Mouse (Mus musculus): Measurements from ENCODE around the gene Gm20683. TPM values are rescaled to one million over a fixed set of nuclear protein-coding genes. Genes with fewer than 3 reads are reported as not detected.

The Gm20683 gene
- polyA plus RNA-seq, 1 experiment from 2014 or later = 1.6 TPM

DNA sequence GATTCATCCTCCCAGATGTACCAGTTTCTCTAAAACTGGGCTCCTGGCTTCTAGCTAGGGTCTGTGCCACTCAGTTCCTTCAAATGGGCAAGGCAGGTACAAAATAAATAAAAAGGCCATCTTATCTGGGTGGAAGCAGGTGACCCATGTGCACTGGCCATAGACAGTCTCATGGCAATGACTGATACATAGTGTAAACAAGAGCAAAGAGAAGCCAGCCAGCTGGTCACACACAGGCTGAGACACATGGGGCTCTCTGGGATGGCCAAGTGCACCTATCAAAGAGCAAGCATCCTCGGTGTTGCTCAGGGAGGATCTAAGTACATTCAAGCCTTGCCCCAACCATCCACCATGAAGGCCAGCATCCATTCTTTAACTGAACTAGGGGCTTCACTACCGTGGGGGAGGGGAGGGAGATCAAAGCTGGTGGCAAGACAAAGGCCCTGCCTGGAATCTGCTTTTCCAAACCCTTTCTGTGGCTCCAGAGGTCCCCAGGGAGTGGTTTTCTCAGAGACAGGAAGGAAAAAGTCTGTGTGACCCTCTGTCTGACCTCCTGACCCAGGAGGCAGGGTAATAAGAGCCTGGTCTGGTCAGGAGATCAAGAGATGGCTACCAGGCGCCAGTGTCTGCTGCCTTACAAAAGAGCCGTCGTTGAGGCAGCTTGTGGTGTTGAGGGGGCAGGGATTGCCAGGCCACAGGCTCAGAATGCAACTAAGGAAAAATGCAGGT, 39.5 kb upstream of the Gm20683 start:
- 15% methylated on average over 5 of the region's 5 CpGs for WGBS
- Histone ChIP-seq H3K4me2 (ENCODE audit: low read length) (no peak overlapping the region), H3K4me1 (replicated peaks; ENCODE audit: control insufficient read depth, insufficient read depth, low read length) (peaks cover 10% of the 10 kb centered on the region), H3K36me3 (ENCODE audit: control insufficient read depth, insufficient read depth, low read length) (peaks cover 56% of the 10 kb centered on the region), H3K27me3 (replicated peaks; ENCODE audit: control insufficient read depth, insufficient read depth, low read length) (no peaks in the 10 kb centered on the region), H3K9me3 (ENCODE audit: control insufficient read depth, low read length) (no peaks in the 10 kb centered on the region), H3K27ac (ENCODE audit: low read depth) (no peak overlapping the region), H3K4me3 (ENCODE audit: low read depth, low read length) (no peak overlapping the region), H3K9ac (ENCODE audit: low read length) (no peak overlapping the region)
- no peak for DNase-seq (ENCODE audit: low spot score)
- ATAC-seq (replicated peaks; ENCODE audit: low FRiP score, low TSS enrichment, low read depth) = no peak

DNA sequence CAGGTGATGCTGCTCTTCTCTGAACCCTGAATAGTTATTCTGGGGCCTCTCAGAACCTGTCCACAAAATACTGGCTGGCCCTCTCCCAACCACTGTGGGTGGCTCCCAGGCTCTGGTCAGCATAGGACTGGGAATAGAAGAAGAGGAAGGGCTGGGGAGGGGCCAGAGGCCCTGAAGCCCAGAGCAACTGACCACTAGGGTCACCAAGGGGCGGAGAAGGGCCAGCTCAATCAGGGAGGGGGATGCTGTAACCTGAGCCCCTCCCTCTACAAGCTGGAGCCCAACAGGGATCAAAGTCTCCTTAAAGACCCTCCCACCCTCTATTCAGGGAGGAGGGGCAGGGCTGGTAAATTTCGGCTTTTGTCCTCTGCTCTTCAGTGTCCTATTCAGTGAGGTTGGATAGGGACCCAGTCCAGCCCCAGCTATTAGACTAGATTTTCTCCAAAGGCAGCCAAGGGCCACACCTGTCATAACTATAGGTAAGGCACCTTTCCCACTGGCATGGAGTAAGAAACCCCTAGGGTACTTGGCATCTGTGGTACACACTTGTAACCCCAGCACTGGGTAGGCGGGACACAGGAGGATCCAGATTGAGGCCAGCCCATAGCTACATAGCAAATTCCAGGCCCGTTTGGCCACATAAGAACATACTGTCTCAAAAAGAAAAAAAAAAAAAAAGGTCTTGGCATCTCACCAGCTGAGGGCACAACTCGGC, 38.8 kb upstream of the Gm20683 start, which contains the start of gene Wfikkn1:
TSS of gene Wfikkn1 (minus strand) at position 663 of the 715 bp plus-strand sequence.
- DNase-seq (ENCODE audit: low spot score) = no peak
- Histone ChIP-seq H3K4me2 (ENCODE audit: low read length) (no peak within 1 kb of the TSS), H3K36me3 (ENCODE audit: control insufficient read depth, insufficient read depth, low read length) (peaks cover 56% of the 10 kb centered on the region), H3K4me1 (replicated peaks; ENCODE audit: control insufficient read depth, insufficient read depth, low read length) (peaks cover 14% of the 10 kb centered on the region), H3K4me3 (ENCODE audit: low read depth, low read length) (no peak within 1 kb of the TSS), H3K27me3 (replicated peaks; ENCODE audit: control insufficient read depth, insufficient read depth, low read length) (no peaks in the 10 kb centered on the region), H3K27ac (ENCODE audit: low read depth) (no peak within 1 kb of the TSS), H3K9ac (ENCODE audit: low read length) (no peak within 1 kb of the TSS), H3K9me3 (ENCODE audit: control insufficient read depth, low read length) (no peaks in the 10 kb centered on the region)
- WGBS = 39% methylated on average over 5 of the region's 5 CpGs
- ATAC-seq (replicated peaks; ENCODE audit: low FRiP score, low TSS enrichment, low read depth) = no peak

DNA sequence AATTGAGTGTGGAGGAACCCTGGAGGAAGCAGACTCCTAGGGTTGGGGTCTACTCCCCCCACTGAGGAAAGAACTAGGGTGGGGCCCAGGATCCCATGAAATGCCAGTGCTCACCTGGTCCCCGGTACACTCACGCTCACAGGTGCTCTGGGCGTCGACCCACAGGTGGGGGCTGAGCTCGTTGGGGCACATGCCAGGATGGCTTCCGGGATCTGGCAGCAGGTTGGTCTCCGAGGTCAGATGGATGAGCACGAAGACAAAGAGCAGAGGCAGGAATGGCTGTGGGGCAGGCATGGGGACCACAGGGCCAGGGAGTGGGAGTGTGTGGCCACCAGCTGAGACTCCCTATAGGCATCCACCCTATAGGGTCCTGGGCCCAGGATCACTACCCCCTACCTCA, 38.2 kb upstream of the Gm20683 start:
- ATAC-seq (replicated peaks; ENCODE audit: low FRiP score, low TSS enrichment, low read depth) = no peak
- WGBS = 79% methylated on average over 8 of the region's 8 CpGs
- no peak overlapping the region for H3K4me2 ChIP-seq (ENCODE audit: low read length)
- H3K4me3 ChIP-seq (ENCODE audit: low read depth, low read length) = no peak overlapping the region
- H3K9ac ChIP-seq (ENCODE audit: low read length) = no peak overlapping the region
- H3K36me3 ChIP-seq (ENCODE audit: control insufficient read depth, insufficient read depth, low read length) = peaks cover 51% of the 10 kb centered on the region
- H3K4me1 ChIP-seq (replicated peaks; ENCODE audit: control insufficient read depth, insufficient read depth, low read length) = peaks cover 14% of the 10 kb centered on the region
- DNase-seq (ENCODE audit: low spot score) = no peak
- H3K9me3 ChIP-seq (ENCODE audit: control insufficient read depth, low read length) = no peaks in the 10 kb centered on the region
- H3K27me3 ChIP-seq (replicated peaks; ENCODE audit: control insufficient read depth, insufficient read depth, low read length) = no peaks in the 10 kb centered on the region
- no peak overlapping the region for H3K27ac ChIP-seq (ENCODE audit: low read depth)

DNA sequence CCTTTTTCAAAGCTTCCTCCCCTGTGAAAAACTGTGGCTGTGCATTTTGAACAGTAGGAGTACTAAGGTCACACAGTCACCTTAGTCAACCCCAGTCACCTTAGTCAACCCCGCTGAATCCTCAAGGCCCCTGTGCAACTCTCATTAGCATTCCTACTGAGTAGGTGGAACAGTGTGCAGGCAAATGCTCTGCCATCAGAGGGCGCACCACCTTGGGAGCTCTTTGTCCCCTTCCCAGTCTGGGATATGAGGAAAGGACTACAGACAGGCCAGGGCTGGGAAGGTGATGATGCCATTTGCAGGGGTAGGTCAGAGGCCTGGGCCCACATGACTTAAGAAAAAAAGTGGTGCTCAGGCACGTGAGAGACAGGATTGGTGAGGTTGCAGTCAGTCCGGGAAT, 37.7 kb upstream of the Gm20683 start:
- ATAC-seq (replicated peaks; ENCODE audit: low FRiP score, low TSS enrichment, low read depth) (no peak), DNase-seq (ENCODE audit: low spot score) (no peak)
- H3K27me3 ChIP-seq (replicated peaks; ENCODE audit: control insufficient read depth, insufficient read depth, low read length) = no peaks in the 10 kb centered on the region
- no peak overlapping the region for H3K27ac ChIP-seq (ENCODE audit: low read depth)
- 56% methylated on average over 4 of the region's 4 CpGs for WGBS
- H3K4me3 ChIP-seq (ENCODE audit: low read depth, low read length) = no peak overlapping the region
- peaks cover 46% of the 10 kb centered on the region for H3K36me3 ChIP-seq (ENCODE audit: control insufficient read depth, insufficient read depth, low read length)
- H3K9me3 ChIP-seq (ENCODE audit: control insufficient read depth, low read length) = no peaks in the 10 kb centered on the region
- H3K4me1 ChIP-seq (replicated peaks; ENCODE audit: control insufficient read depth, insufficient read depth, low read length) = peaks cover 14% of the 10 kb centered on the region
- no peak overlapping the region for H3K4me2 ChIP-seq (ENCODE audit: low read length)
- no peak overlapping the region for H3K9ac ChIP-seq (ENCODE audit: low read length)

- Histone ChIP-seq H3K27ac (ENCODE audit: low read depth) (no peak overlapping the region), H3K36me3 (ENCODE audit: control insufficient read depth, insufficient read depth, low read length) (peaks cover 40% of the 10 kb centered on the region), H3K4me2 (ENCODE audit: low read length) (no peak overlapping the region), H3K27me3 (replicated peaks; ENCODE audit: control insufficient read depth, insufficient read depth, low read length) (no peaks in the 10 kb centered on the region), H3K4me3 (ENCODE audit: low read depth, low read length) (no peak overlapping the region), H3K9ac (ENCODE audit: low read length) (no peak overlapping the region), H3K9me3 (ENCODE audit: control insufficient read depth, low read length) (no peaks in the 10 kb centered on the region), H3K4me1 (replicated peaks; ENCODE audit: control insufficient read depth, insufficient read depth, low read length) (peaks cover 18% of the 10 kb centered on the region)
- ATAC-seq (replicated peaks; ENCODE audit: low FRiP score, low TSS enrichment, low read depth) = no peak
- WGBS = 94% methylated on average over 19 of the region's 19 CpGs
- no peak for DNase-seq (ENCODE audit: low spot score)
These were observed 37.1 kb upstream of the Gm20683 start for GRCm38 (mm10) chr17:25878611-25879180.

DNA sequence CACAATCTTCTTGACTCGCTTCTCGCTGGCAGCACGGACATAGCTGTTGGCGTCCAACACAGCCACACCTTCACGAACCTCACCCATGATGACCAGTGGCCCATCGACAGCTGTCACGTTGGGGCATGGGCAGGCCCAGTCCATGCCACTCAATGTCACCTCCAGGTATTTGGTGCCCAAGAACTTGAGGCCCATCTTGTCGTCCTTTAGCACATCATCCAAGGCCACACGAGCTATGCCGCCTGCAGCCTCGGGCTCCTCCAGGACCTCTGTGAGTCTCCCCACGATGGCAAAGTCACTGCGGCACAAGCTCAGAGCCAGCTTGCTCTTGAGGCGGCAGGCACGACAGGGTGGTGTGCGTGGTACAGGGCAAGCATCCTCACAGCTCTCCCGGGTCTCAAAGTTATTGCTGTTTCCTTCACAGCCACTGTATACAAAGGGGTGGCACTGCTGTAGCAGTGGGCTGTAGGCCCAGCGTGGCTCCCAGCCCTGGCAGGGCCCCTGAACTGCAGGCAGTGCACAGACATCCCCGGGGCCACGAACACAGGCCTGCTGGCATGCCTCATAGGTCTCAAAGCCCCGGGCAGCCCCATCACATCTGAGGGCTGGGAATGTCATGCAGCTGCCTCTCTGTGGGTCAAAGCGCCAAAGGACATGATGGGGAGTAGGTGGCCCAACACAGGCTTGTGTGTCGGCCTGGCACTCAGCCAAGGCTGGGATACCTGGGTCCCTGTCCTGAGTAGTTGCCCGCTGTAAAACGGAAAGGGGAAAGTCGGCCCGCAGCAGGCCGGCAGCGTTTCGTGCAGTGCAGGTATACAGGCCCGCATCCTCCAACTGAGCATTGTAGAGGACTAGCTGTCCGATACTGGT, 36.4 kb upstream of the Gm20683 start:
- no peak overlapping the region for H3K9ac ChIP-seq (ENCODE audit: low read length)
- H3K27ac ChIP-seq (ENCODE audit: low read depth) = no peak overlapping the region
- peaks cover 18% of the 10 kb centered on the region for H3K4me1 ChIP-seq (replicated peaks; ENCODE audit: control insufficient read depth, insufficient read depth, low read length)
- no peaks in the 10 kb centered on the region for H3K27me3 ChIP-seq (replicated peaks; ENCODE audit: control insufficient read depth, insufficient read depth, low read length)
- no peaks in the 10 kb centered on the region for H3K9me3 ChIP-seq (ENCODE audit: control insufficient read depth, low read length)
- peaks cover 33% of the 10 kb centered on the region for H3K36me3 ChIP-seq (ENCODE audit: control insufficient read depth, insufficient read depth, low read length)
- H3K4me3 ChIP-seq (ENCODE audit: low read depth, low read length) = no peak overlapping the region
- ATAC-seq (replicated peaks; ENCODE audit: low FRiP score, low TSS enrichment, low read depth) (no peak), DNase-seq (ENCODE audit: low spot score) (no peak)
- WGBS = 94% methylated on average over 32 of the region's 32 CpGs
- no peak overlapping the region for H3K4me2 ChIP-seq (ENCODE audit: low read length)

- Histone ChIP-seq H3K4me1 (replicated peaks; ENCODE audit: control insufficient read depth, insufficient read depth, low read length) (peaks cover 18% of the 10 kb centered on the region), H3K27ac (ENCODE audit: low read depth) (no peak overlapping the region), H3K27me3 (replicated peaks; ENCODE audit: control insufficient read depth, insufficient read depth, low read length) (no peaks in the 10 kb centered on the region), H3K9me3 (ENCODE audit: control insufficient read depth, low read length) (no peaks in the 10 kb centered on the region), H3K36me3 (ENCODE audit: control insufficient read depth, insufficient read depth, low read length) (peaks cover 24% of the 10 kb centered on the region), H3K9ac (ENCODE audit: low read length) (no peak overlapping the region), H3K4me3 (ENCODE audit: low read depth, low read length) (no peak overlapping the region), H3K4me2 (ENCODE audit: low read length) (no peak overlapping the region)
- DNase-seq (ENCODE audit: low spot score) = no peak
- 91% methylated on average over 3 of the region's 3 CpGs for WGBS
- no peak for ATAC-seq (replicated peaks; ENCODE audit: low FRiP score, low TSS enrichment, low read depth)
These were observed 35.5 kb upstream of the Gm20683 start for GRCm38 (mm10) chr17:25877025-25877424.

DNA sequence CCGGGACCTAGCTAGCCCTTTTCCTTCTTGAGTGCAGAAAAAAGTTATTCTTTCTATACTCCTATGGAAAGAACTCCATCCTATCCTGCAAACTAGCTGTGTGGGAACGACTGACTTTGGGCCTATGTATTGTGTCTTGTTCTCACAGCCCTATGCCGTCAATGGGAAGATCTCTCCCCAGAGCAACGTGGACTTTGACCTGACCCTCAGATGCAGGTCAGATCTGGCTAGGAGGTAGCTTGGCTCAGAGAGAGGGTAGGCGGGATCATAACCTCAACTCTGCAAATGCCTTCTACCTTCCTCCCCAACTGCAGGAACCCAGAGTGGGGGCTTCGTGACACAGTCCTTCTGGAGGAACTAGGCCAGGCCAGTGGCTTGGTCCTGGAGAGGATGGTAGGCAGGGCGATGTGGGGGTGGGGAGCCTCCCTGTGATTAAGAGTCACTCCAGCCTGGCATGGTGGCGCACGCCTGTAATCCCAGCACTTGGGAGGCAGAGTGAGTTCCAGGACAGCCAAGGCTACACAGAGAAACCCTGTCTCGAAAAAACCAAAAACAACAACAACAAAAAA, 34.9 kb upstream of the Gm20683 start:
- Histone ChIP-seq H3K4me1 (replicated peaks; ENCODE audit: control insufficient read depth, insufficient read depth, low read length) (peaks cover 18% of the 10 kb centered on the region), H3K27ac (ENCODE audit: low read depth) (no peak overlapping the region), H3K36me3 (ENCODE audit: control insufficient read depth, insufficient read depth, low read length) (peaks cover 19% of the 10 kb centered on the region), H3K27me3 (replicated peaks; ENCODE audit: control insufficient read depth, insufficient read depth, low read length) (no peaks in the 10 kb centered on the region), H3K9ac (ENCODE audit: low read length) (peak overlapping the region; percentile 59), H3K4me2 (ENCODE audit: low read length) (peak overlapping the region; percentile 88), H3K4me3 (ENCODE audit: low read depth, low read length) (peak overlapping the region; percentile 90), H3K9me3 (ENCODE audit: control insufficient read depth, low read length) (no peaks in the 10 kb centered on the region)
- ATAC-seq (replicated peaks; ENCODE audit: low FRiP score, low TSS enrichment, low read depth) = no peak
- DNase-seq (ENCODE audit: low spot score) = no peak
- WGBS = 61% methylated on average over 10 of the region's 10 CpGs

All from intestine, embryonic 14.5 days (tissue).